ENCODE assay signal across 16 mouse cellular contexts in the genomic region with DNA sequence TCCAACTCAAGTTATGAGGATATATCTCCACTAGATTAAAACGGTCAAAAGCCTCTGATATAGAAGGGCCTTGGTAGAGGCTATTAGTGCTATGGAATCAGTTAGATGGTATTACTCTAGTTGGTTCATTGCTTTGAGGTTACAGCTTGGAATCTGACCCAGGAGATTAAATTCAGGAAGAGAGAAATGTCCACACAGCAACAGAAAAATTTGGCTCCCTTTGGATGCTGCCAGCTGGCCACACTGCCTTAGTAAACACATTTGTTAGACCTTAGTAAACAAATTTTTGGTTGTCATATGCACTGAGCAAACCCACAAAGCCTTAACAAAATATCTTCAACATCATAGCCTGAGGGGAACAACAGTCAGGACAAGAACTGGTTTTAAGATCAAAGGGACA.
DNase-seq lines count a peak whose midpoint lies in the region; TF ChIP-seq lines count a peak whose summit lies in the region.
"Had no signal": no experiment of that assay in that cellular context is flagged by ENCODE, and none has a peak within 500 bp of the region (broad histone marks: within the 10 kb centered on the region; RNA-seq: fewer than 3 reads in every experiment).

No protein-coding gene starts in this region.

- no peaks in the 10 kb centered on the region for H3K36me3 ChIP-seq in heart, embryonic 10.5 days
- H3K36me3 ChIP-seq: embryonic facial prominence, embryonic 13.5 days had no signal

- H3K4me1 ChIP-seq in heart, embryonic 10.5 days, result peaks cover 20% of the 10 kb centered on the region
- H3K4me1 ChIP-seq: embryonic facial prominence, embryonic 13.5 days; forebrain, embryonic 12.5 days had no signal

- DNase-seq in heart, adult 11 months, result peak; percentile 55
- no peak for DNase-seq in heart, embryonic 10.5 days (ENCODE audit: low spot score)
- no peak for DNase-seq in layer of hippocampus, adult 2 months (ENCODE audit: low spot score in 2 of 2)
- no peak for DNase-seq in layer of hippocampus, adult 8-10 months (ENCODE audit: low spot score in 2 of 2)
- peak; percentile 52 for DNase-seq in adipocyte (ENCODE audit: low spot score)
- peak; percentile 43 for DNase-seq in brain, adult 2 months (ENCODE audit: low read depth, low spot score)
- DNase-seq: adrenal gland, adult 8-10 months; adrenal gland, postnatal 36 days; cerebellum, adult 11 months; cerebellum, adult 9-10 months; cerebellum, postnatal 36 days; gastrocnemius, postnatal 10 days; heart, postnatal 36 days had no signal

- no peak for TF ChIP-seq CTCF in layer of hippocampus, adult 2 months (conservative IDR thresholded peaks at IDR 0.05)

- H3K27ac ChIP-seq in heart, embryonic 10.5 days, result no peak overlapping the region
- peak overlapping the region; percentile 56; the same call in 1 of the 2 replicates for H3K27ac ChIP-seq in layer of hippocampus, adult 2 months
- H3K27ac ChIP-seq: embryonic facial prominence, embryonic 13.5 days; forebrain, embryonic 12.5 days; heart, embryonic 13.5 days had no signal

- H3K4me3 ChIP-seq in heart, embryonic 10.5 days, result no peak overlapping the region
- H3K4me3 ChIP-seq in layer of hippocampus, adult 2 months, result no peak overlapping the region
- H3K4me3 ChIP-seq: embryonic facial prominence, embryonic 13.5 days; forebrain, embryonic 12.5 days; heart, embryonic 13.5 days had no signal

- 78% methylated on average over 1 of the region's 1 CpGs for WGBS in heart, embryonic 10.5 days

- no peaks in the 10 kb centered on the region for H3K9me3 ChIP-seq in heart, embryonic 10.5 days
- H3K9me3 ChIP-seq: embryonic facial prominence, embryonic 13.5 days; heart, embryonic 13.5 days had no signal

- no peaks in the 10 kb centered on the region for H3K27me3 ChIP-seq in heart, embryonic 10.5 days (ENCODE audit: insufficient read depth, poor library complexity, severe bottlenecking)
- H3K27me3 ChIP-seq: embryonic facial prominence, embryonic 13.5 days; forebrain, embryonic 12.5 days; heart, embryonic 13.5 days had no signal

Comparison
In these comparisons a context has a peak if more than half of its experiments do, and no peak if none do; other contexts are left out.
1. DNase-seq: peak in heart, adult 11 months (single experiment), adipocyte (single experiment) and brain, adult 2 months (single experiment); none in heart, embryonic 10.5 days (single experiment), layer of hippocampus, adult 2 months (0 of 2) and layer of hippocampus, adult 8-10 months (0 of 2).